In genomic region chr13:55211221-55212010, GRCm38 (mm10) we compare ENCODE assay signal across 8 mouse cellular contexts. TPM values are rescaled to one million over a fixed set of nuclear protein-coding genes. Genes with fewer than 3 reads are reported as not detected.
DNase-seq lines count a peak whose midpoint lies in the region; ATAC-seq lines count a peak whose summit lies in the region.

No protein-coding gene starts in this region.

- H3K27ac ChIP-seq in intestine, embryonic 14.5 days (ENCODE audit: low read depth), result peak overlapping the region; percentile 99

- DNase-seq in adrenal gland, adult 8-10 months, result peak; percentile 75
- DNase-seq in embryo, embryonic 11 days, result peak; percentile 97
- peak; percentile 91 for DNase-seq in gastrocnemius, postnatal 25 days
- DNase-seq in intestine, embryonic 14.5 days (ENCODE audit: low spot score), result peak; percentile 92
- DNase-seq in left cerebral cortex, postnatal 14 days (ENCODE audit: low spot score in 2 of 2), result peak; percentile 82 to 86
- DNase-seq in mesoderm, embryonic 11.5 days (ENCODE audit: low read depth, low spot score), result peak; percentile 97
- peak; percentile 89 for DNase-seq in right cerebral cortex, postnatal 4 days
- DNase-seq in yolk sac, embryonic 10.5 days (ENCODE audit: low spot score), result peak; percentile 94

- H3K9me3 ChIP-seq in intestine, embryonic 14.5 days (ENCODE audit: control insufficient read depth, low read length), result no peaks in the 10 kb centered on the region

- H3K36me3 ChIP-seq in intestine, embryonic 14.5 days (ENCODE audit: control insufficient read depth, insufficient read depth, low read length), result peaks cover 28% of the 10 kb centered on the region

- H3K4me2 ChIP-seq in intestine, embryonic 14.5 days (ENCODE audit: low read length), result peak overlapping the region; percentile 98

- peak overlapping the region; percentile 91 for H3K4me3 ChIP-seq in intestine, embryonic 14.5 days (ENCODE audit: low read depth, low read length)

- H3K27me3 ChIP-seq in intestine, embryonic 14.5 days (replicated peaks; ENCODE audit: control insufficient read depth, insufficient read depth, low read length), result no peaks in the 10 kb centered on the region

- ATAC-seq in intestine, embryonic 14.5 days (replicated peaks; ENCODE audit: low FRiP score, low TSS enrichment, low read depth), result peak; percentile 85

- peak overlapping the region; percentile 89 for H3K9ac ChIP-seq in intestine, embryonic 14.5 days (ENCODE audit: low read length)

- under 1% methylated on average over 63 of the region's 93 CpGs for WGBS in intestine, embryonic 14.5 days

- peaks cover 42% of the 10 kb centered on the region for H3K4me1 ChIP-seq in intestine, embryonic 14.5 days (replicated peaks; ENCODE audit: control insufficient read depth, insufficient read depth, low read length)

- intact Hi-C loops in left cerebral cortex, postnatal 14 days (cut with DNase I), result no loop called here

RNA-seq across cellular contexts. Expression of gene Nsd1, which starts 1.8 kb away (rescaled TPM):
- total RNA-seq in adrenal gland, adult 8-10 months (2022), result 100 to 1,000 TPM in 2 of 4 experiments, 10 to 100 TPM in 2; 84.9 to 139 (median 113) TPM
- 10 to 100 TPM; 46.0 to 51.2 TPM for total RNA-seq in gastrocnemius, postnatal 25 days (2021)
- polyA plus RNA-seq in intestine, embryonic 14.5 days (2014; fragmentation: Nextera tagmentation; extraction: Ambion mirVana), result 67.5 and 69.3 TPM in 2 replicates
- total RNA-seq in left cerebral cortex, postnatal 14 days (2021), result 100 to 1,000 TPM; 135 to 140 TPM

RNA-seq across cellular contexts. Expression of gene Fgfr4, which starts 59.0 kb away (rescaled TPM):
- 10 to 100 TPM; 19.0 to 63.2 (median 35.3) TPM for total RNA-seq in adrenal gland, adult 8-10 months (2022)
- total RNA-seq in gastrocnemius, postnatal 25 days (2021), result 1 to 10 TPM; 2.4 to 3.1 TPM
- 19.5 and 22.5 TPM in 2 replicates for polyA plus RNA-seq in intestine, embryonic 14.5 days (2014; fragmentation: Nextera tagmentation; extraction: Ambion mirVana)
- under 1 TPM; 0.11 to 0.25 TPM for total RNA-seq in left cerebral cortex, postnatal 14 days (2021)

Comparison
In these comparisons a context has a peak if more than half of its experiments do, and no peak if none do; other contexts are left out.
1. Peak in every context shown above with its lines: DNase-seq, ATAC-seq, H3K4me3 ChIP-seq and H3K27ac ChIP-seq.
2. RNA of gene Fgfr4, which starts 59.0 kb away (total RNA-seq): 19.0 to 63.2 TPM in adrenal gland, adult 8-10 months; 2.4 to 3.1 TPM in gastrocnemius, postnatal 25 days and 0.11 to 0.25 TPM in left cerebral cortex, postnatal 14 days; every median in the first group is over 4 times any median in the second.